Comparison of ENCODE assay signal across 33 mouse cellular contexts in the genomic region with DNA sequence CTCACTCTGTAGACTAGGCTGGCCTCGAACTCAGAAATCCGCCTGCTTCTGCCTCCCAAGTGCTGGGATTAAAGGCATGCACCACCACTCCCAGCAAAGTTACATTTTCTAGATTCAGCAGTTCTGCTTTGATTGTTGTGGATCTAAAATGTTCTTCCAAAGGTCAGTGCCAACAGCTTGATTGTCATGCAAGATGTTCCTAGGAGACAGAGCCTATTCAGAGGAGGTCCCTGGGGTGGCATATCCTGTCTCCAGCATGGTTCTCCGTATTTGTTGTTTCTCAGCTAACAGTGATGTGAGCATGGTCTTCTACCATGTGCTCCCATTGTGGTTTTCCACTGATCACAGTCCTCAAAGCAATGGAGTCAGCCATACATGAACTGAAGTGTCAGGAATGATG. TPM values are rescaled to one million over a fixed set of nuclear protein-coding genes. Genes with fewer than 3 reads are reported as not detected.
"Had no signal": no experiment of that assay in that cellular context is flagged by ENCODE, and none has a peak within 500 bp of the region (broad histone marks: within the 10 kb centered on the region; RNA-seq: fewer than 3 reads in every experiment).

No protein-coding gene starts in this region.

- H3K4me2 ChIP-seq: limb, embryonic 12.5 days; limb, embryonic 13.5 days; limb, embryonic 15.5 days; liver, embryonic 11.5 days; liver, embryonic 12.5 days; liver, embryonic 13.5 days; liver, embryonic 15.5 days; lung, embryonic 14.5 days; lung, embryonic 15.5 days; midbrain, embryonic 11.5 days; midbrain, embryonic 12.5 days; midbrain, embryonic 13.5 days; midbrain, embryonic 15.5 days; neural tube, embryonic 12.5 days had no signal

- H3K27ac ChIP-seq: limb, embryonic 10.5 days; limb, embryonic 12.5 days; limb, embryonic 13.5 days; limb, embryonic 15.5 days; liver, embryonic 12.5 days; liver, embryonic 13.5 days; liver, embryonic 14.5 days; liver, embryonic 15.5 days; lung, embryonic 15.5 days; macrophage; midbrain, embryonic 10.5 days; midbrain, embryonic 12.5 days; midbrain, embryonic 13.5 days; midbrain, embryonic 15.5 days; neural tube, embryonic 12.5 days had no signal

- DNase-seq: left cerebral cortex, postnatal 4 days; liver; liver, embryonic 13.5 days; liver, postnatal 0 days; lung, adult 18-20 months; lung, adult 2 months; lung, embryonic 14.5 days; lung, postnatal 10 days; lung, postnatal 14 days; lung, postnatal 36 days; lung, postnatal 4 days; midbrain, embryonic 14.5 days had no signal

- H3K27me3 ChIP-seq: limb, embryonic 12.5 days; limb, embryonic 13.5 days; limb, embryonic 15.5 days; liver, embryonic 12.5 days; liver, embryonic 13.5 days; liver, embryonic 15.5 days; lung, embryonic 15.5 days; megakaryocyte, embryonic 14.5 days; midbrain, embryonic 12.5 days; midbrain, embryonic 13.5 days; midbrain, embryonic 15.5 days; neural tube, embryonic 12.5 days had no signal

- H3K4me3 ChIP-seq: limb, embryonic 10.5 days; limb, embryonic 12.5 days; limb, embryonic 13.5 days; limb, embryonic 15.5 days; liver, embryonic 12.5 days; liver, embryonic 13.5 days; liver, embryonic 15.5 days; lung, embryonic 15.5 days; megakaryocyte, embryonic 14.5 days; midbrain, embryonic 10.5 days; midbrain, embryonic 12.5 days; midbrain, embryonic 13.5 days; midbrain, embryonic 15.5 days; myocyte; neural tube, embryonic 12.5 days had no signal

- H3K9ac ChIP-seq: limb, embryonic 12.5 days; limb, embryonic 13.5 days; limb, embryonic 15.5 days; liver, embryonic 12.5 days; liver, embryonic 13.5 days; liver, embryonic 14.5 days; liver, embryonic 15.5 days; liver, postnatal 0 days; lung, embryonic 14.5 days; lung, embryonic 15.5 days; midbrain, embryonic 12.5 days; midbrain, embryonic 13.5 days; midbrain, embryonic 15.5 days; neural tube, embryonic 12.5 days had no signal

- H3K9me3 ChIP-seq: limb, embryonic 10.5 days; limb, embryonic 12.5 days; limb, embryonic 13.5 days; limb, embryonic 15.5 days; liver, embryonic 12.5 days; liver, embryonic 13.5 days; liver, embryonic 15.5 days; lung, embryonic 15.5 days; megakaryocyte, embryonic 14.5 days; midbrain, embryonic 10.5 days; midbrain, embryonic 12.5 days; midbrain, embryonic 13.5 days; midbrain, embryonic 15.5 days; neural tube, embryonic 12.5 days had no signal

- ATAC-seq: liver, embryonic 12.5 days; liver, postnatal 0 days; lung, postnatal 0 days; midbrain, embryonic 13.5 days; midbrain, embryonic 15.5 days; midbrain, embryonic 16.5 days had no signal

- H3K36me3 ChIP-seq: limb, embryonic 10.5 days; limb, embryonic 12.5 days; limb, embryonic 13.5 days; limb, embryonic 15.5 days; liver, embryonic 12.5 days; liver, embryonic 13.5 days; liver, embryonic 15.5 days; lung, embryonic 15.5 days; midbrain, embryonic 10.5 days; midbrain, embryonic 12.5 days; midbrain, embryonic 13.5 days; midbrain, embryonic 15.5 days; neural tube, embryonic 12.5 days had no signal

- H3K4me1 ChIP-seq: limb, embryonic 10.5 days; limb, embryonic 12.5 days; limb, embryonic 13.5 days; limb, embryonic 15.5 days; liver, embryonic 12.5 days; liver, embryonic 13.5 days; liver, embryonic 15.5 days; lung, embryonic 15.5 days; megakaryocyte, embryonic 14.5 days; midbrain, embryonic 10.5 days; midbrain, embryonic 12.5 days; midbrain, embryonic 13.5 days; midbrain, embryonic 15.5 days; neural tube, embryonic 12.5 days had no signal

RNA-seq across cellular contexts. Expression of a gene that starts 13.3 kb away (rescaled TPM):
- polyA plus RNA-seq: liver, adult 2 months; macrophage had no signal
